ENCODE assay signal across 9 mouse cellular contexts in the genomic region with DNA sequence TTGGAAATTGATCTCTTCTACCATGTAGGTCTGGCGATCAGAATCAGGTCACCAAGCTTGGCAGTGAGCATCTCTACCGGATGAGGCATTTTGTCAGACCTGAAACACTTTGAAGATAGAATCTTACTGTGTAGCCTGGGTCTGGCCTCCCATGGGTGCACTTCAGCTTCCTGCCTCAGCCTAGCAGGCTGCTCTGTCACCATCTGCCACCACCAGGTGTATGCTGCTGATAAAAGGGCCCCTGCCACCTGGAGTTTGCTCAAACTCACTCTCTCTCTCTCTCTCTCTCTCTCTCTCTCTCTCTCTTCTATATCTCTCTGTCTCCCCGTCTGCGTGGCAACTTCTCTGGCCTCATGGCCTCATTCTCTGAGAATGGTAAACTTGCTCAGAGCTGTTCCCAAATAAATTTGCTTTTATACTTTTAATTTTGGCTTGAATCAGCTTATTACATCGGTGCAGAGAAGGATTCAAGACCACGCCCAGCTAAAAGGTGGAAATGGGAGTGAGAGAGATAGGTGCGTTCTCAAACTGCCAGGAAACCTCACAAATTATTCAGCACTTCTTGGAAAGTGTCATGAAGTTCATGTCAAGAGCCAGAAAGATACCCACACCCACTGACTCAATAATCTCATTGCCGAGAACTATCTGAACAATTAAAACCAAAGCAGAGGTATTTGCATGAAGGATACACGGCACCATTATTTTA. TPM values are rescaled to one million over a fixed set of nuclear protein-coding genes. Genes with fewer than 3 reads are reported as not detected.
DNase-seq lines count a peak whose midpoint lies in the region; ATAC-seq lines count a peak whose summit lies in the region.
"Had no signal": no experiment of that assay in that cellular context is flagged by ENCODE, and none has a peak within 500 bp of the region (broad histone marks: within the 10 kb centered on the region; RNA-seq: fewer than 3 reads in every experiment).

No protein-coding gene starts in this region.

- H3K4me3 ChIP-seq in neural tube, embryonic 11.5 days (ENCODE audit: low read depth, low read length) = no peak overlapping the region
- no peak overlapping the region for H3K4me3 ChIP-seq in forebrain, embryonic 11.5 days (ENCODE audit: low read depth, low read length)
- H3K4me3 ChIP-seq: myocyte had no signal

- no peak for ATAC-seq in neural tube, embryonic 11.5 days (ENCODE audit: insufficient read depth, low FRiP score, low TSS enrichment)
- no peak for ATAC-seq in forebrain, embryonic 11.5 days (replicated peaks; ENCODE audit: low FRiP score)
- peak; percentile 71 for ATAC-seq in megakaryocyte-erythroid progenitor cell, adult 5-6 weeks (replicated peaks; ENCODE audit: low FRiP score, low TSS enrichment, poor library complexity, severe bottlenecking)

- 0 out of 2 replicates have a peak overlapping the region, but pooled peaks have one; percentile 8 for H3K27ac ChIP-seq in neural tube, embryonic 11.5 days (ENCODE audit: low read depth, low read length)
- H3K27ac ChIP-seq in forebrain, embryonic 11.5 days (ENCODE audit: low read depth, low read length) = peak overlapping the region; percentile 94

- no peaks in the 10 kb centered on the region for H3K36me3 ChIP-seq in neural tube, embryonic 11.5 days (ENCODE audit: control insufficient read depth, insufficient read depth, low read length)
- no peaks in the 10 kb centered on the region for H3K36me3 ChIP-seq in forebrain, embryonic 11.5 days (ENCODE audit: control insufficient read depth, insufficient read depth, low read length)

- H3K27me3 ChIP-seq in neural tube, embryonic 11.5 days (ENCODE audit: control insufficient read depth, insufficient read depth, low read length) = no peaks in the 10 kb centered on the region
- H3K27me3 ChIP-seq in forebrain, embryonic 11.5 days (ENCODE audit: control insufficient read depth, insufficient read depth, low read length) = no peaks in the 10 kb centered on the region

- H3K4me1 ChIP-seq in neural tube, embryonic 11.5 days (ENCODE audit: control insufficient read depth, insufficient read depth, low read length) = peaks cover 14% of the 10 kb centered on the region
- H3K4me1 ChIP-seq in forebrain, embryonic 11.5 days (replicated peaks; ENCODE audit: control insufficient read depth, insufficient read depth, low read length) = peaks cover 12% of the 10 kb centered on the region

- H3K9me3 ChIP-seq in neural tube, embryonic 11.5 days (ENCODE audit: control insufficient read depth, low read length) = no peaks in the 10 kb centered on the region
- no peaks in the 10 kb centered on the region for H3K9me3 ChIP-seq in forebrain, embryonic 11.5 days (ENCODE audit: control insufficient read depth, low read length)

- 93% methylated on average over 9 of the region's 9 CpGs for WGBS in neural tube, embryonic 11.5 days
- WGBS in forebrain, embryonic 11.5 days = 90% methylated on average over 9 of the region's 9 CpGs

- no peak for DNase-seq in neural tube, embryonic 11.5 days (ENCODE audit: low spot score)
- no peak for DNase-seq in neural tube, embryonic 10.5 days (ENCODE audit: extremely low spot score, low spot score)
- no peak for DNase-seq in forebrain, embryonic 11.5 days (ENCODE audit: low spot score)
- peak; percentile 50 to 82 for DNase-seq in thymus, postnatal 36 days
- DNase-seq in cerebellum, postnatal 10 days = no peak
- no peak for DNase-seq in right cerebral cortex, postnatal 4 days
- no peak for DNase-seq in embryo, embryonic 10.5 days (ENCODE audit: low spot score)

- no peak overlapping the region; the same call in 1 of the 2 replicates for H3K9ac ChIP-seq in neural tube, embryonic 11.5 days (ENCODE audit: low read length)
- H3K9ac ChIP-seq in forebrain, embryonic 11.5 days (ENCODE audit: low read length) = 0 out of 2 replicates have a peak overlapping the region, but pooled peaks have one; percentile 7

- H3K4me2 ChIP-seq in neural tube, embryonic 11.5 days (ENCODE audit: low read depth) = no peak overlapping the region
- no peak overlapping the region for H3K4me2 ChIP-seq in forebrain, embryonic 11.5 days (ENCODE audit: low read depth, low read length, severe bottlenecking)

RNA-seq across cellular contexts. Expression of a gene that starts 32.0 kb away (rescaled TPM):
- polyA plus RNA-seq in neural tube, embryonic 11.5 days (2014; fragmentation: Nextera tagmentation; extraction: Ambion mirVana) = 23.9 and 29.5 TPM in 2 replicates
- 8.0 and 10.6 TPM in 2 replicates for polyA plus RNA-seq in forebrain, embryonic 11.5 days (2014; fragmentation: Nextera tagmentation; extraction: Ambion mirVana)
- 0.22 TPM in 1 of 2 replicates, not detected in the other for total RNA-seq in megakaryocyte-erythroid progenitor cell, adult 5-6 weeks (2014; fragmentation: Nextera tagmentation)
- 5.8 TPM in 1 of 2 replicates, not detected in the other for total RNA-seq in megakaryocyte-erythroid progenitor cell, adult 5-6 weeks (2017)

RNA-seq across cellular contexts. Expression of a gene that starts 35.4 kb away (rescaled TPM):
- polyA plus RNA-seq in neural tube, embryonic 11.5 days (2014; fragmentation: Nextera tagmentation; extraction: Ambion mirVana) = 43.3 and 46.7 TPM in 2 replicates
- 43.6 and 46.4 TPM in 2 replicates for polyA plus RNA-seq in forebrain, embryonic 11.5 days (2014; fragmentation: Nextera tagmentation; extraction: Ambion mirVana)
- total RNA-seq in megakaryocyte-erythroid progenitor cell, adult 5-6 weeks (2014; fragmentation: Nextera tagmentation) = 31.5 and 41.1 TPM in 2 replicates
- 26.8 and 49.1 TPM in 2 replicates for total RNA-seq in megakaryocyte-erythroid progenitor cell, adult 5-6 weeks (2017)

Comparison
In these comparisons a context has a peak if more than half of its experiments do, and no peak if none do; other contexts are left out.
1. DNase-seq: peak in thymus, postnatal 36 days (2 of 2); none in neural tube, embryonic 11.5 days (single experiment), neural tube, embryonic 10.5 days (single experiment), forebrain, embryonic 11.5 days (single experiment), cerebellum, postnatal 10 days (0 of 2), right cerebral cortex, postnatal 4 days (single experiment) and embryo, embryonic 10.5 days (single experiment).